Mouse (Mus musculus) hematopoietic multipotent progenitor cell, adult 10-12 weeks (in vitro differentiated cells): Measurements from ENCODE around the gene Qsox1. TPM values are rescaled to one million over a fixed set of nuclear protein-coding genes. Genes with fewer than 3 reads are reported as not detected.

ENCODE experiments used
- polyA plus RNA-seq: library from polyadenylated mRNA; stranded (reverse); fragments of >175 nt; gene quantifications from 2 replicates; pipeline ENCODE4 v1.2.3, GENCODE M21; 2012; ENCODE audit warnings: low replicate concordance

Gene Qsox1
- polyA plus RNA-seq, result 10.1 and 16.0 TPM in 2 replicates

GRCm38 (mm10) chr1:155812581-155813499 lies at the start of gene Qsox1:
TSS of gene Qsox1 (minus strand) at chr1:155812889.

DNA sequence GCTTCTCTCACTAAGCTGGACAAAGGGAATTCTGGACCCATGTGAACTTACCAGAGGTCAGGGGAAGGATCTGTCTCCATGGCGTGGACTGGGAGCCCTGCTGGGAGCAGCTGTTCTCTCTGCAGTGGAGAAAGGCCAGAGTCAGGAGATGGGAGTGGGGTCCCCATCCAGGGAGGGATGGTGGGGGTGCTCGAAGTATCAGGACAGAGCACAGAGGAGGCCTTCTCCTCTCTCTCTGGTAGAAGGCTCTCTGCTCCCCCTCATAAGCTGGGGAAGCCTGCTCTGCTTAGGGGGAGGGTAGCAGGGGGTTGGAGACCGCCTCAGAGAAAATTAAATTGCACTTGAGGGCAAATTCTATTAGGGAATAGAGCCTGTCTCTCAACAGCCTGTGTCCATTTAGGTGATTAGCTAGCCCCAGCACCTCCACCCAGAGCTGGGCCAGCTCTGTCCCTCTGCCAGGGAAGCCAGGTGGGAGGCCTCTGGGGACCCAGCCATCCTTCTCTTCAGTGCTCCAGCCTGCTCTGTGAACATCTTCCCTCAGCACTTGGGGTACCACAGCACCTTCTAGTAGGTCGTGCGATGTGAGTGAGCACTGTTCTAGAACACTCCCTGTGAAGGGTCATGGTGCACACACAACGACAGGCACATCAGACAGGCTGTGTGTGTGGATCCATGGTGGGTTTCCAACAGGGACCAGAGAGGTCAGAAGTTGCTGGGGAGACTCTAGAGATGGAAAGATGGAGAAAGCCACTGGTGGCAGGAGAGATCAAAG lies 61.0 kb downstream of the Qsox1 start, which contains the start of gene Lhx4:
Gene Lhx4, minus strand, starts transcription at position 201 of the 772 bp plus-strand sequence.

Other genes starting within 250 kb of the Qsox1 start
- gene Lhx4, start 61.2 kb downstream of the Qsox1 start, polyA plus RNA-seq, result not detected in 2 replicates
- 5.0 and 5.1 TPM in 2 replicates for gene Cep350, start 160.4 kb upstream of the Qsox1 start, polyA plus RNA-seq
- 4.2 and 13.3 TPM in 2 replicates for gene Tor1aip2, start 222.5 kb upstream of the Qsox1 start, polyA plus RNA-seq
- gene Tor1aip1, start 223.6 kb upstream of the Qsox1 start, polyA plus RNA-seq, result 135 and 155 TPM in 2 replicates